Mouse (Mus musculus) embryonic fibroblast, embryonic 13.5 days (primary cell): ENCODE measurements around the gene Myh7b.

Source experiments
- CTCF ChIP-seq: IDR thresholded peaks from 2 replicates; pipeline ENCODE4 v1.5.1; 2011; ENCODE audit warnings: mild to moderate bottlenecking, control low read depth, low read length, moderate library complexity, borderline replicate concordance; ENCODE audit not compliant: insufficient read depth
- POLR2A ChIP-seq: IDR thresholded peaks from 2 replicates; pipeline ENCODE4 v1.6.1; 2011; ENCODE audit warnings: low read depth, mild to moderate bottlenecking, control low read depth, low read length, moderate library complexity

DNA sequence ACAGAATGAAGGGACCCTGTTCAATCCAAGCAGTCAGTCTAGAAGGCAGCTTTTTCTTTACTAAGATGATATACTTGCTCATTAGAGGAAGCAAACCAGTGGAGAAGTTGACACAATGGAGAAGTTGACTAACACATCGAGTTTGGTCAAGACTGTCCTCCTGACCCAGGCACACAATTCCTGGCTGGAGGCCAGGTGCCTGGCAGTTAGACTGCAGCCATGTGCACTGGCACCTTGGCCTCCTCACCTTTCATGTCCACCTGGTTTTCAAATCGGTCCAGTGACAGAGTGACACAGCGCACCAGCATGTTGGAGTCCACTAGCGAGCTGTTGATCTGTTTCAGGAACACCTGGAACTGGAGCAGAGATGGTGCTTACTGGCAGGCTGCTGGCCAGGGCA lies 26.4 kb downstream of the Myh7b start:
- TF ChIP-seq POLR2A = no peak
- no peak for TF ChIP-seq CTCF
